Mouse (Mus musculus): ENCODE results near the gene Jmjd1c. TPM values are rescaled to one million over a fixed set of nuclear protein-coding genes. Genes with fewer than 3 reads are reported as not detected.

Jmjd1c gene
- total RNA-seq, 1 experiment, result 93.0 TPM

- Histone ChIP-seq H3K27ac (ENCODE audit: insufficient read depth, low read depth, low read length, poor library complexity, severe bottlenecking) (no peak overlapping the region), H3K4me1 (ENCODE audit: control insufficient read depth in 2 of 2, insufficient read depth in 2 of 2, low read length in 2 of 2, poor library complexity in 1 of 2) (peaks cover 0 to 4% of the 10 kb centered on the region in 2 experiments; a peak in 2 of 4 replicates), H3K9ac (ENCODE audit: insufficient read depth, low read depth, low read length, poor library complexity, severe bottlenecking) (no peak overlapping the region), H3K4me3 (ENCODE audit: insufficient read depth in 1 of 2, low read depth in 1 of 2, low read length in 2 of 2, poor library complexity in 1 of 2, severe bottlenecking in 1 of 2) (no peak overlapping the region), H3K9me3 (ENCODE audit: control insufficient read depth, insufficient read depth, low read depth, low read length) (no peaks in the 10 kb centered on the region), H3K36me3 (ENCODE audit: control insufficient read depth, insufficient read depth, low read length, poor library complexity, severe bottlenecking) (no peaks in the 10 kb centered on the region)
- in situ Hi-C loops (cut with MboI; ENCODE audit: low sequenced_read_pairs in 2 of 2, unreplicated experiment in 2 of 2), result no loop called here
- DNase-seq (ENCODE audit: low read depth, low spot score), result no peak
- no peak for TF ChIP-seq CHD2 (IDR thresholded peaks at IDR 0.05; ENCODE audit: low read depth, low read length)
These were observed 39.8 kb upstream of the Jmjd1c start for GRCm38 (mm10) chr10:67055867-67056856.

DNA sequence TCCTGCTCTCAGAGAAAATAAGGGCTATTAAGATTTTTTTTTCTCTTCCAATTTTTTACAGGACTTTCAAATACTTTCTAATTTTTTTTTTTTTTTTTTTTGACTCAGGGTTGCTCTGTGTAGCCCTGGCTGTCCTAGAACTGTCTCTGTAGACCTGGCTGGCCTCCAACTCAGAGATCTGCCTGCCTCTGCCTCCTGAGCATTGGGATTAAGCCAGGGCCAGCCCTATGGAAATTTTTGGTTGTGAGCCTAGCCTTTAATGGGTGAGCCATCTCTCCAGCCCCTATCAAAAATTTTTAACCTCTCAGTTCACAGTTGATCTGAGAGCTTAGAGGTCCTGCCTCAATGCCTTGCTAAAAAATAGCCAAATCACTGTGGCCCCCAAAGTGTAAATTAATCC is 38.7 kb upstream of the Jmjd1c start:
- in situ Hi-C loops (cut with MboI; ENCODE audit: low sequenced_read_pairs in 2 of 2, unreplicated experiment in 2 of 2), result no loop called here

DNA sequence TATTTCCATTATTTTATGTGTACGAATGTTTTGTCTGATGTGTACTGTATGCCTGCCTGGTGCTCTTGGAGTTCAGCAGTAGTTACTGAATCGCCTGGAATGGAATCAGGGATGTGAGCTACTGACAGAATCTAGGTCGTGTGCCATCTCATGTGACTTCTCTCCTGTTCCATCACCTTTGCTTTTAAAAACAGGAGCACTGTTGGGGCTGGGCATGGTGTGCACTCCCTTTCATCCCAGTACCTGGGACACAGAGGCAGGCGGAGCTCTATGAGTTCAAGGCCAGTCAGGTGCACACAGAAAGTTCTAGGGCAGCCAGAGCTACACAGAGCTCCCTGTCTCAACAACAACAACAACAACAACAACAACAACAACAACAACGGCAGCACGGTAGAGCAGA is 38.2 kb upstream of the Jmjd1c start:
- TF ChIP-seq MAFK (IDR thresholded peaks at IDR 0.05; ENCODE audit: insufficient read depth, low read depth, low read length) (no peak), ZC3H11A (IDR thresholded peaks at IDR 0.05; ENCODE audit: borderline replicate concordance, low read depth, low read length) (no peak), CHD2 (IDR thresholded peaks at IDR 0.05; ENCODE audit: low read depth, low read length) (no peak), HCFC1 (IDR thresholded peaks at IDR 0.05; ENCODE audit: borderline replicate concordance, insufficient read depth, low read length) (no peak), ZNF384 (IDR thresholded peaks at IDR 0.05; ENCODE audit: low read depth, low read length) (no peak)
- DNase-seq (ENCODE audit: low read depth, low spot score), result no peak
- H3K4me3 ChIP-seq (ENCODE audit: insufficient read depth in 1 of 2, low read depth in 1 of 2, low read length in 2 of 2, poor library complexity in 1 of 2, severe bottlenecking in 1 of 2), result no peak overlapping the region
- H3K9me3 ChIP-seq (ENCODE audit: control insufficient read depth, insufficient read depth, low read depth, low read length), result no peaks in the 10 kb centered on the region
- H3K4me1 ChIP-seq (ENCODE audit: control insufficient read depth in 2 of 2, insufficient read depth in 2 of 2, low read length in 2 of 2, poor library complexity in 1 of 2), result peaks cover 3 to 7% of the 10 kb centered on the region in 2 experiments; a peak in 1 of 4 replicates
- in situ Hi-C loops (cut with MboI; ENCODE audit: low sequenced_read_pairs in 2 of 2, unreplicated experiment in 2 of 2), result no loop called here
- H3K9ac ChIP-seq (ENCODE audit: insufficient read depth, low read depth, low read length, poor library complexity, severe bottlenecking), result no peak overlapping the region
- no peaks in the 10 kb centered on the region for H3K36me3 ChIP-seq (ENCODE audit: control insufficient read depth, insufficient read depth, low read length, poor library complexity, severe bottlenecking)
- H3K27ac ChIP-seq (ENCODE audit: insufficient read depth, low read depth, low read length, poor library complexity, severe bottlenecking), result no peak overlapping the region

More for the DNA sequence above, 38.7 kb upstream of the Jmjd1c start:
- TF ChIP-seq MAFK (IDR thresholded peaks at IDR 0.05; ENCODE audit: insufficient read depth, low read depth, low read length) (no peak), CHD2 (IDR thresholded peaks at IDR 0.05; ENCODE audit: low read depth, low read length) (no peak)
- no peak for DNase-seq (ENCODE audit: low read depth, low spot score)
- no peak overlapping the region for H3K9ac ChIP-seq (ENCODE audit: insufficient read depth, low read depth, low read length, poor library complexity, severe bottlenecking)
- H3K36me3 ChIP-seq (ENCODE audit: control insufficient read depth, insufficient read depth, low read length, poor library complexity, severe bottlenecking), result no peaks in the 10 kb centered on the region
- H3K4me1 ChIP-seq (ENCODE audit: control insufficient read depth in 2 of 2, insufficient read depth in 2 of 2, low read length in 2 of 2, poor library complexity in 1 of 2), result peaks cover 3 to 7% of the 10 kb centered on the region in 2 experiments; a peak in 1 of 4 replicates
- H3K27ac ChIP-seq (ENCODE audit: insufficient read depth, low read depth, low read length, poor library complexity, severe bottlenecking), result no peak overlapping the region
- H3K4me3 ChIP-seq (ENCODE audit: insufficient read depth in 1 of 2, low read depth in 1 of 2, low read length in 2 of 2, poor library complexity in 1 of 2, severe bottlenecking in 1 of 2), result no peak overlapping the region
- H3K9me3 ChIP-seq (ENCODE audit: control insufficient read depth, insufficient read depth, low read depth, low read length), result no peaks in the 10 kb centered on the region

DNA sequence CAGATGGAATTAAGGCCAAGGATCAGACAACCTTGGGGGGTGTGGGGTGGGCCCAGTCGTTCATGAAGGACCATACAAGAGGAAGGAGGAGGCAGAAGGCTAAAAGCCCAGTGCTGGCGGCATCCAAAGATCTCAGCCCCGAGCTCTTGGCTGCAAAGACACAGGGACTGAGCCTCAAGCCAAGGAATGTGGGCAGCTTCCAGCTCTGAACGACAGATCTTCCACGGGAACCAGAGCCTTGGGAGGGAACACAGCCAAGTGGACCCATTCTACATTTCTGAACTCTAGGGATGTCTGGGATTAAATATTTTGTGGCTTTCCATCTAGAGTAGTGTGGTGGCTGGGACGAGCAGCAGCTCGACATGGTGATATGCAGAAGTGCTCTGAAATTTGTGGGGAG is 37.6 kb upstream of the Jmjd1c start:
- in situ Hi-C loops (cut with MboI; ENCODE audit: low sequenced_read_pairs in 2 of 2, unreplicated experiment in 2 of 2), result no loop called here
- TF ChIP-seq HCFC1 (IDR thresholded peaks at IDR 0.05; ENCODE audit: borderline replicate concordance, insufficient read depth, low read length) (no peak), ZC3H11A (IDR thresholded peaks at IDR 0.05; ENCODE audit: borderline replicate concordance, low read depth, low read length) (no peak), ZNF384 (IDR thresholded peaks at IDR 0.05; ENCODE audit: low read depth, low read length) (no peak), CHD2 (IDR thresholded peaks at IDR 0.05; ENCODE audit: low read depth, low read length) (no peak), MAFK (IDR thresholded peaks at IDR 0.05; ENCODE audit: insufficient read depth, low read depth, low read length) (no peak)
- Histone ChIP-seq H3K9me3 (ENCODE audit: control insufficient read depth, insufficient read depth, low read depth, low read length) (no peaks in the 10 kb centered on the region), H3K9ac (ENCODE audit: insufficient read depth, low read depth, low read length, poor library complexity, severe bottlenecking) (no peak overlapping the region), H3K4me3 (ENCODE audit: insufficient read depth in 1 of 2, low read depth in 1 of 2, low read length in 2 of 2, poor library complexity in 1 of 2, severe bottlenecking in 1 of 2) (no peak overlapping the region), H3K27ac (ENCODE audit: insufficient read depth, low read depth, low read length, poor library complexity, severe bottlenecking) (no peak overlapping the region), H3K36me3 (ENCODE audit: control insufficient read depth, insufficient read depth, low read length, poor library complexity, severe bottlenecking) (no peaks in the 10 kb centered on the region), H3K4me1 (ENCODE audit: control insufficient read depth in 2 of 2, insufficient read depth in 2 of 2, low read length in 2 of 2, poor library complexity in 1 of 2) (peaks cover 3 to 7% of the 10 kb centered on the region in 2 experiments; a peak in 1 of 4 replicates)
- DNase-seq (ENCODE audit: low read depth, low spot score), result no peak
